Mouse (Mus musculus): Measurements from ENCODE around the gene Coro1b.

The Coro1b gene

DNA sequence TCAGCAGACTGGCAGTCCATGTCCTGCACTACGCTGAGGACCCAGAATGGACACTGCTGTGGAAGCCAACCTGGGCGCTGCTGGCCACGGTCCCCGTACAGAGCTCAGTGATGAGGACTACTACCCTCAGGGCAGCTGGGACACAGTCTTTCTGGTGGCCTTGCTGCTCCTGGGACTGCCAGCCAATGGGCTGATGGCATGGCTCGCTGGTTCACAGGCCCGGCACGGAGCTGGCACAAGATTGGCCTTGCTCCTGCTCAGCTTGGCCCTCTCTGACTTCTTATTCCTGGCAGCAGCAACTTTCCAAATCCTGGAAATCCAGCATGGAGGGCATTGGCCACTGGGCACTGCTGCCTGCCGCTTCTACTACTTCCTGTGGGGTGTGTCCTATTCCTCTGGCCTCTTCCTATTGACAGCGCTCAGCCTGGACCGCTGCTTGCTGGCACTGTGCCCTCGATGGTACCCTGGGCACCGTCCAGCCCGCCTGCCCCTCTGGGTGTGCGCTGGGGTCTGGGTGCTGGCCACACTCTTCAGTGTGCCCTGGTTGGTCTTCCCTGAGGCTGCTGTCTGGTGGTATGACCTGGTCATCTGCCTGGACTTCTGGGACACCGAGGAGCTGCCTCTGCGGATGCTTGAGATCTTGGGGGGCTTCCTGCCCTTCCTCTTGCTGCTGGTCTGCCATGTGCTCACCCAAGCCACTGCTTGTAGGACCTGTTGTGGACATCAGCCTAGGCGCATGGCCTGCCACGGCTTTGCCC, 5.8 kb upstream of the Coro1b start:
- no peak for DNase-seq (ENCODE audit: low spot score in 2 of 2)

DNA sequence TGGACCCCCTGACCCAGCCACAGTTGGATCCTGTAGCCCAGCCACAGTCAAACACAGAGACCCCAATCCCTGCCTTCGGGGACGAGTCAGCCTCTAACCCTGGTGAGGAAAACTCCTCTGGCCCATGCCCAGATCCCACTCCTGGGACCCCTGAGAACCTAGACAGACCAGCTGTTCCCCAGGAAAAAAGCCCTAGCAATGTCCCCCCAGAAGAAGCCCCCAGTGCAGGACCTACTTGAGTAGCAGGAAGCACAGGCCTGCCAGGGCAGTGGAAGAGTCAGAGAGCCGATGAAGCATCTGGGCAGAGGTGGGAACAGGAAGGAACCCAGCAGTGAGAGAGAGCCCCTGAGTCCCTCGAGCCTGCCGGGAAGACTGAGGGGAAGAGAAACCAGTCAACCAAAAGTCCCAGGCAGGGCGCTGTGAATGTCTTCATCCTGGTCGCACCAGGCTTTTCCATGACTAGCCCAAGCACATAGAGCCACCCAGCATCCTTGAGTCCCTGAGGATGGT, 4.6 kb upstream of the Coro1b start, which contains the start of gene Cabp4:
Cabp4 (minus strand) TSS at position 275 of the 510 bp plus-strand sequence.
- DNase-seq (ENCODE audit: low spot score in 2 of 2), result no peak

DNA sequence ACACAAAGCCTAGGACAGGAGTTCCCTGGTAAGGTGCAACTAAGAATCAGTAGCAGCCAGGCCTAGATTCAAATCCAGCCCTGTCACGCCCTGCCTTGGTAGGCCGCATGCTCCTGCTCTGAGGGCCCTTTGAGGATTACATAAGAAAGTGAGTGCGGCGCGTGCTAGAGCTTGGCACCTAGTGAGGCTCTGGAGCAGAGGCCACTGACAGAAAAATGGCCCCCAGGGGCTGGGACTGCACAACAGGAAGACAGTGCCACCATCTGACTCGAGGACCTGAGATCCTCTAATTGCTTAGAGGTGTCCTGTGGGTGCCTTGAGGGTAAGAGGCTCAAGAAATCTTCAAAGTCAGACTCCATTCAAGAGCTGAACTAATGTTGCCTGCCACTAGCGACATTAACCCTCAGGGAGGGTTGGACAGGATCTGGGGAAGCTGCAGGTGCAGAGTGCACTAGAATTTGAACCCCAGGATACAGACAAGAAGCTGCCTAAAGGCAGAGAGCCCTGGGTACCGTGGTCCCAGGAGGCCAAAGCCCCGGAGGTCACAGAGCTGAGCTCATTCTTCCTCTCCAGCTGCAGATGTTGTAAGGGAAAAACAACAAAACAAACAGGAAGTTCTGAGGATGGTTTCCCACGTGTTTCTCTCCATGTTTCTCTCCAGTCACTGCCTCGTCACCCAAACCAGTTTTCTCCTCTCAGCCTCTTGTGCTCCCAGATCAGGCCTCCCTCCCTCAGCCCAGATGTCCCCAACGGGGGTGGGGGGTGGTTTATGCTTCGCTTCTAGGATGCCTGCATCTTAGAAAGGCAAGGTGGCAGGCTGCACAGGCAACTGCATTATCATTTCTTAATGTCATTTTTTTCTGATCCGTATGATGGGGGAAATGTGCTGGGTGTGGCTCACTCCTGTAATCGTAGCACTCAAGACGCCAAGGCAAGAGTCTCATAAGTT, 3.6 kb upstream of the Coro1b start:
- DNase-seq (ENCODE audit: low spot score in 2 of 2), result no peak

DNA sequence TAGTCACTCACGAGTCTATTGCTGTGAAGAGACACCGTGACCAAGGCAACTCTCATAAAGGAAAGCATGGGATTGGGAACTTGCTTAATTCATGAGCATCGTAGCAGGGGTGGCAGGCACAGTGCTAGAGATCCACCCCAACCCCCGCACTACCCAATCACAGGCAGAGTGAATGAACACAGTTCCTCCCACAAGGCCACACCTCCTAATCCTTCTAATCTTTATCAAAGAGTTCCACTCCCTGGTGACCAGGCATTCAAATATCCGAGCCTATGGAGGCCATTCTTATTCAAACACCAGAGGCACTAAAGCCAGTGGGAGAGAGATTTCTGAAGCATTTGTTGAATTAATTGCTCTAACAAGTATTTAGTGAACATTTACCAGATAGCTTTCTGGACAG, 2.5 kb upstream of the Coro1b start:
- no peak for DNase-seq (ENCODE audit: low spot score in 2 of 2)

DNA sequence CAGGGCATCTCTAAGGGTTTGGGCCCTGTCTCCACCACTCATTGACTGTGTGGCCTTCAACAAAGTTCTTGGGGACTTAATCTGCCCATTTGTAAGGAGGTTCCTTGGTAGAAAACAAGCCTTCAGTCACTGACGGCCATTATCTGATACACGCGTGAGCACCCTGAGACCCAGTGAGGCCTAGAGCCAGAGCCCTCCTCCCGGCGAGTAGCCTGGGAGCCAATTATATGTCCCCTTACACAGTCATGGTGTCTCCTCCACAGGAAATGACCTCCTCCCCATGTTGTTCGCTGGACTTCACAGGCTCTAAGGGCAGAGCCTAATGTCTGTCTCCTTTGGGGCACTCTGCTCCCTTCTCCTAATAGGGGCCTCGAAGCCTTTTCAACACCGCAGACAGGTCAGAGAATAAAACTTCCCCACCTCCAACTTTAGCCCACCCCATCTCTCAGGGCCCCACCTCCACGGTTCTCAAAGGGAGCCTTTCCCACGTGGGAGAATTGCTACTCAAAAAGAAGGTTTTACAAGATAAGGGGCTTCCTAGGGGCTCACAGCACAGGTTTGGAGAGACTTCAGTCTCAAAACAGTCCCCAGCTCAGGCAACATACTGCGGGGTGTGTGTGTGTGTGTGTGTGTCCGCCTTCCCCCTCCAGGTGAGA, 1.9 kb upstream of the Coro1b start:
- DNase-seq (ENCODE audit: low spot score in 2 of 2), result no peak

DNA sequence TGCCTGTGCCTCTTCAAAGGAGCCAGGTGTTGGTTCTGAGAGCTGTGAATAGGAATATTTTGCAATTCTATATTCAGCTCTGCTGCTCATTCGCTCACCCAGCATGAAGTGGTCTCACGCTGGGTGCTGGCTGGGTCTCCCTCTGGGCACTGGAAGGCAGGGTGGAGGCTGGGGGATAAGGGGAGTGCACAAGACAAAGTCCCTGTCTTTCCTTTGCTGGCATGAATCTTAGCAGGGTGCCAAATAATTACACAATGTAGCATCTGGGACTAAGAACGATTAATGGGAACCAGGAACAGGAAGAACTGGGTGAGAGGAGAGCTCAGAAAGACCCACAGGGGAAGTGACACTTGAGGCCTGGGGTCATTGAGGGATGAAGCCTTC, 1.4 kb upstream of the Coro1b start:
- no peak for DNase-seq (ENCODE audit: low spot score in 2 of 2)

DNA sequence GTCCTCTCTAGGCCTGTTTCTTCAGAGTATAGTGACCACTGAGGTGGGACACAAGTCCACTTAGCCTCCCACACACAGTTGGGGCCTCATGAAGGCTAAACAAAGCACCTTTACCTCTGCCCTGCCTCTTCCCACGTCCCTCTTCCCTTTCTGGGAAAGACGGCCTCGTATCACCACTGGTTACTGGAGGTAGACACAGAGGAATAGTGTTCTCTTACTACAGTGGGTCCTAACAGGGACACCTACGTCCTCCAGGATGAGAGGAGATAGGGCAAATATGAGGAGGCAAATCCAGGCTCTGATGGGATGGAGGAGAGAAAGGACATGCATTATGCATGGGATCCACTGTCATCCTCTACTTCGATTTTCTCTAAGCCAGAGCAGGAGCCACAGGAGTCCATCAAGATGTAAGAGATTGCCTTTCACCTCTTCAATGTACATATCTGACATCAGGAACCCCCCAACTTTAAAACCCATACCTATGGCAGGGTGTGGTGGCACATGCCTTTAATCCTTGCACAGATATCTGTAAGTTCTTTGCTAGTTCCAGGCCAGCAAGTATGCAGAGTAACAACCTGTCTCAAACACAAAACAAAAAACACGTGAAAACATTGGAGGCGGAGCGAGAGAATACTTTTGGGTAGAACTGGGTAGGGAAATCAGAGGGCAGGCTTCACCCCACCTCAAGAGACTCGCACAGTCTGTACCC, 483 bp upstream of the Coro1b start:
- no peak for DNase-seq (ENCODE audit: low spot score in 2 of 2)

DNA sequence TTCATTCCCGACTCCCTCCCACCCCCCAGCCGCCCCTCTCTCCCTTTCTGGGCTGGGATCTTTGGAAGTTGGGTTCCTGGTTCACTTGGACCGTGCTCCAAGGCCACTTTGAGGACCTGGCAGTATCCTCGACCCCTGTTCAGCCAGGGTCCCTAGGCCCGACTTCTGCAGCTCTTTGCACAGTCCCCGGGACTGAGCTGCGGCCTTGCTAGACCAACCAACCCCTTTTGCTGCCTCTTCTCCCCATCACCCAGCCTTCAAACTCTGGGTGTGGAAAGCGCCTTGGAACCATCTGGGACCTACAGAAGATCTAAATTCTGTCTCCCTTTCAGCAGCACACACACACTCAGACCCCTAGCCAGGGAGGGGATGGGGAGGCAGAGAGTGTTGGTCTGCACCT, 400 bp downstream of the Coro1b start:
- DNase-seq (ENCODE audit: low spot score in 2 of 2), result no peak

DNA sequence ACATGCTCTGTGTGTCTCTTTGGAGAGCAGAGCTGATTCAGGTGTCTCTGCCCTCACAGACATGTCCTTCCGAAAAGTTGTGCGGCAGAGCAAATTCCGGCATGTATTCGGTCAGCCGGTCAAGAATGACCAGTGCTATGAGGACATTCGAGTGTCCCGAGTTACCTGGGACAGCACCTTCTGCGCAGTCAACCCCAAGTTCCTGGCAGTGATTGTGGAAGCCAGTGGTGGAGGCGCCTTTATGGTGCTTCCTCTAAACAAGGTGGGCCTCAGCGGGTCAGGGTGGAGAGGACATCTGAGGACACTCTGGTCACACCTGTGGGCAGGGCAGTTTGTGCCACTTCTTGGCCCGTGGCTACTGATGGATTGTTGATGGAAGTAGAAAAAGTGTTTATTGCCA, 864 bp downstream of the Coro1b start:
- DNase-seq (ENCODE audit: low spot score in 2 of 2), result no peak

DNA sequence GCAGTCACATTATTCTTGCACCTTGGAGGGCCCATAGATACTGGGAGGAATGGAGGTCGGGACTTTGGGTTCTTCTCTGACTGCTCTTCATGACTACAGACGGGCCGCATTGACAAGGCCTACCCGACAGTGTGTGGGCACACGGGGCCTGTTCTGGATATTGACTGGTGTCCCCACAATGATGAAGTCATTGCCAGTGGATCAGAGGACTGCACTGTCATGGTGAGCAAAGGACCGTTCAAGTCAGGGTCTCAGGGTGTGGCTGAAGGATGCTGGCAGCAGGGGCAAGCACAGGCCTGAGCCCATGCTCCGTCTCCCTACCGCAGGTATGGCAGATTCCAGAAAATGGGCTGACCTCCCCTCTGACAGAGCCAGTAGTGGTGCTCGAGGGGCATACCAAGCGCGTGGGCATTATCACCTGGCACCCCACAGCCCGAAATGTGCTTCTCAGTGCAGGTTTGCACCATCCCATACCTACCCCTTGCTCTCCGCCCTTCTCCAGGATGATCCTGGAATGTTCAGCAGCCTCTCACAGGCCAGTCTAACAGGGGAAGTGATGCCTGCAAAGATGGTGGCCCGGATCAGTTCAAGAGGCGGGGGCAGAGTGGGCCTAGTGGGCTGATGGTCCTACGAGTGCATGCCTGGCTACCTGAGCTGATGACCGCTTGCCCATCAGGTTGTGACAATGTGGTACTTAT, 1.5 kb downstream of the Coro1b start:
- DNase-seq (ENCODE audit: low spot score in 2 of 2), result no peak

DNA sequence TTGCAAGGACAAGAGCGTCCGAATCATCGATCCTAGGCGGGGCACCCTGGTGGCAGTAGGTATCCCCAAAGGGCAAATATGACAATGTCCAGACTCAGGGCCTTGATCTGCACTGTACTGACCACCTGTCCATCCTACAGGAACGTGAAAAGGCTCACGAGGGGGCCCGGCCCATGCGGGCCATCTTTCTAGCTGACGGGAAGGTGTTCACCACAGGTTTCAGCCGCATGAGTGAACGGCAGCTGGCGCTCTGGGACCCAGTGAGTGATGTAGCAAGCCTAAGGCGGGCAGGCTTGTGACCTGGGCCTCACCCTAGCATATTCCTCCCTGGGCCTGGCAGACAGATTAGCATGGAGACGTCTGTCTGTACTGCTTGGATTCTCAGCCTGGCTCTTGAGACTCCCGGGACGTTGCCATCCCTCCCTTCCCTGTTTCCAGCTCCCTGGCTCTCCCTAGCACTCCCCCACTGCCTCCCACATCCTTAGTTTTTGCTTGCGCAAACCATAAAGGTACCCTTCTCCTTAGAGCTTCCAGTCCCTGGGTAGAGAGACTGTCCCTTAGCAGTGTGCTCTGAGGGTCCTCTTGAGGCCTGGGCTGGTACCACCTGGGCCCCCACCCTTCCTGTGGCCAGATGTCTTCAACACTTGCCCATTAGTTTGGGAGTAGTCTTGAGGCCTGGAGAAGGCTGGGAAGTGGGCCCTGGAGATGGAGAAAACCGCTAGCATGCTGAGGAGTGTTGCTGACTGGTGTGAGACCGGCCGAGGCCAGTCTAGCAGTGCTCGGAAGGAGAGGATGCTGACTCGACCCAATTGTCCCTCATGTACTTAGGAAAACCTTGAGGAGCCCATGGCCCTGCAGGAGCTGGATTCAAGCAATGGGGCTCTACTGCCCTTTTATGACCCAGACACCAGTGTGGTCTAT, 2.4 kb downstream of the Coro1b start:
- no peak for DNase-seq (ENCODE audit: low spot score in 2 of 2)

DNA sequence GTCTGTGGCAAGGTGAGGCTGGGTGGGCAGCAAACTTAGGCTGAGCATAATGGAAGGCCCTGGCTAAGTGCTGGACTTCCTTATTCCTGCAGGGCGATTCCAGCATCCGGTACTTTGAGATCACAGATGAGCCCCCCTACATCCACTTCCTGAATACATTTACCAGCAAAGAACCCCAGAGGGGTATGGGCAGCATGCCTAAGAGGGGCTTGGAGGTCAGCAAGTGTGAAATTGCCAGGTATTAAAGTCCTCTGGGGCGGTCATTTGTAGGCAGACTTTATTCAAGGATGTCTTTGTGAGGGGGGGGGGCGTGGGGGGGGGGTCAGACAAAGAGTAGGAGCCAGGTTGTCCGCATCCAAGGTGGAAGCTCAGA, 3.1 kb downstream of the Coro1b start:
- no peak for DNase-seq (ENCODE audit: low spot score in 2 of 2)

DNA sequence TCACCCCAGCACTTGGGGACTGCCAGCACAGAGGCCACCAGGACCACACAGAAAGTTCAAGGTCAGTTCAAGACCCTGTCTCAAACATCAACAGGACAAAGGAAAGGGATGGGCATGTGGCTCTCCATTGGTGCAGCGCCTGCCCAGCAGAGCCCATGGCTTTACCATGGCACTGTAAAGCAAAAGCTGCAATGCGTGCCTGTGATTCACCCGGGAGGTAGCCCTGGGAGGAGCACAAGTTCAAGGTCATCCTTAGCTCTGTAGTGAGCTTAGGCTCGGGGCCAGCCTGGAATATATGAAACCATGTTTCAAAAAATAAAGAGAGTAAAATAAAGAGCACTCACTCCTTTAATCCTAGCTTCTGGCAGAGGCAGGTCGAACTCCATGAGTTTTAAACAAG, 3.5 kb downstream of the Coro1b start:
- no peak for DNase-seq (ENCODE audit: low spot score in 2 of 2)

DNA sequence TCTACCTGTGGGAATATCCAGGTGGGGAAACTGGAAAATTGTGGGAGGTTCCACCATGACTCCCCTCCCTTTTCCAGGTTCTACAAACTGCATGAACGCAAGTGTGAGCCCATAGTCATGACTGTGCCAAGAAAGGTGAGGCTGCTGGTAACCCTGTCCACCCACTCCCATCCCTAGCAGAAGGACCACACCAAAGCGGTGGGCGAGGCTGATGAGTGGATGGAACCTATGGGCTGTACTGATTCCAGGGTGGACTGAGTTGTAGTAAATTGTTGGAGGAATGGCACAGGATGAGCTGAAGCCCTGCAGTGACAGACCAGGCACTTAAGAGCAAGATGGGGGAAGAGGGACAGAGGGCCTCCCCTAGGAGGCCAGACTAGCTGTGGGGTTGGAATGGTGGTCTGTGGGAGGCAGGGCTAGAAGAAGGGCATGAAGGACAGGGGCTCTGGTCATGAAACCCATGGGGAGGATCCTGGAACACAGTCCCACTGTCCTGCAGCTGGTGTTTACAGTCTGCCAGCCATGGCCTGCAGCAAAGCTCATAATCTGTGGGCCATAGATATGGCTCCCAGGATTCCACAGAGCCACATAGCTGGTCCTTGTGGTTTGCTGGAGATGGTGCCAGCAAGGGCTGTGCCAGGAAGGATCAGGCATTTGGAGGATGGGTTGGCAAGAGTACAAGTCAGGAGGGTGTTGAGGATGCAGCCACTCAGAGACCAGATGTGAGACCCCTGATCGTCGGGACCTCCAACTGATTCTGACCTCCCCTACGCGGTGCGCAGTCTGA, 4.2 kb downstream of the Coro1b start:
- DNase-seq (ENCODE audit: low spot score in 2 of 2), result no peak

DNA sequence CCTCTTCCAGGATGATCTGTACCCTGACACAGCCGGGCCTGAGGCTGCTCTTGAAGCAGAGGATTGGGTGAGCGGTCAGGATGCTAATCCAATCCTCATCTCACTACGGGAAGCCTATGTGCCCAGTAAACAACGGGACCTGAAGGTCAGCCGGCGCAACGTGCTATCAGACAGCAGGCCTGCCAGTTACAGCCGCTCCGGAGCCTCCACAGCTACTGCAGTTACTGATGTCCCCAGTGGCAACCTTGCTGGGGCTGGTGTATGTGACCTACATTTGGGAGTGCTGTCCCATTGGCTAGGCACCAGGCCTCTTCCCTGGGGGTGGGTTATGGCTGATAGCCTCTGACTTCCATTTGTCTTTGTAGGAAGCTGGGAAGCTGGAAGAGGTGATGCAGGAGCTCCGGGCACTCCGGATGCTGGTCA, 4.8 kb downstream of the Coro1b start, which contains the start of gene Ptprcap:
Ptprcap (plus strand) TSS at position 373 of the 423 bp plus-strand sequence.
- no peak for DNase-seq (ENCODE audit: low spot score in 2 of 2)

DNA sequence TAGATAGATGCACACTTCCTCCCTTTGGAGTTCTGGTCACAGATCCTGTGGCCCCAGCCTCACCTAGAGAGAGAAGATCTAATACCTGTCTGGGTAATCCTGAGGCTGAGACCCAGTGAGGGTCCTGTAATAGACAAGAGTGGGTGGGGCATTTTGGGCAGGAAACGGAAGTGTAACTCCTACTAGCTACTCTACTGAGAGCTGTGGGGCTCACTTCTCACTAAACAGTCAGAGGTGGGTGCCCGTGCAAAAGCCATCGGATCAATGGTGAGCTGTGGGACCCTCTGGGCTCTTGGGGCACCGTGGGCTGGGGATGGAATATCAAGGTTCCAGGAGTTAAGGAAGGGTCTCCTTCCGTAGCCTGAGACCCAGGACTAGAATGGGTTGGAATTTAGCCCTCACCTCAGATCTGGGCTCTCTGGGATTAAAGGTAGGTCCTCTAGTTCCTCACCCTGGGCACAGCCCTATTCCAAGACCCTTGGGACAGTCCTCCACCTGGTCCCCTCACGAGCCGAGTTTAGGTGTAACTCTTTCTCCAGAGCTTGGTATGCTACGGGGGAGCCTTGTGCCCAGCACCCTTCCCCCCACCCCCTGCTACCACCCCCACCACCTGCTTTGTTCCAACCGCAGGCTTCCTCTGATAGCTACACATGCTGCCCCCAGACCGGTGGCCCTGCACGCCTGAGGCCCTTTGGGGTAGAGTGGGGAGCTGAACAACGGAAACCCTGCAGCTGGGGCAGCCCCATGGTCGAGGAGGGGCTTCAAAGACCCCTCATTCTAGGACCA, 6.2 kb downstream of the Coro1b start:
- DNase-seq (ENCODE audit: low spot score in 2 of 2), result no peak

DNA sequence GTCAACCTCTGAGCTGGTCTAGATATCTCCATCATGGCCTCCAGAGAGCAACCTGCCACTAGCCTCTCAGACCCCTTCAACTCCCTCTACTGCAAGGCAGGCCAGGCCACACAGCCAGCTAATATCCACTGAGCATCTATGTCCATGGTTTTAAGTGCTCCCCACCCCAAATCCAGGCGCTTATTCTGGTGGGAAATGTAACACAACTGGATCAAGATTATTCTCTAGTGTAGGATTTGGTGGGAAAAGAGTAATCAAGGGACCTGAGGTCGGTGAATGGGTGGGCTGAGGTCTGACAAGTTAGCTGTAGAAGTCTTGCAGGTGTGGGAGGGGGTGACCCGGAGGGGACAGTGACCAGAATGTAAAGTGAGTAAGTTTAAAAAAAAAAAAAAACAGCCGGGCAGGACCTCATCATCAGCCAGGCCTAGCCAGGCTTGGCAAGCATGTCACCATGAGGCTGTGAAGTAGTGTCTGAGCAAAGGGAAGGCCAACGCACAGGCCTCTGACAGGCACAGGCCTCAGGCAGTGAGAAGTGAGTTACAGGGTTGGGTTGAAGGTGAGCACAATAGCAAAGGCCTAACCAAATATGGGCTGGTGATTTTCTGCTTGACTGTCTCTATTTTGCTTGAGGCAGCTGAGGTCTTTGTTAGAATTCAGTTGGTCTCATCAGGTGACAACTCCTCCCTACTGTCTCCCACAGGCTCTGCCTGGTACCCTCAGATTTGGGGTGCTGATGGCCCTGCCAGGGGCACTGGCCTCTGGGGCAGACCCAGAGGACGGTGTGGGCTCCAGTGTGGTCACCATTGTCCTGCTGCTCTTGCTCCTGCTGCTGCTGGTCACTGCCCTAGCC, 7.0 kb downstream of the Coro1b start:
- DNase-seq (ENCODE audit: low spot score in 2 of 2), result no peak

All from right cerebral cortex, postnatal 10 days (tissue).